Mouse (Mus musculus) heart, embryonic 15.5 days (tissue): Measurements from ENCODE around the gene Slc15a3. TPM values are rescaled to one million over a fixed set of nuclear protein-coding genes. Genes with fewer than 3 reads are reported as not detected.

ENCODE experiments used
- ATAC-seq: fragments of 200-750 bp; cut with Nextera tagmentation; replicated peaks from 2 replicates; pipeline ENCODE4 v1.8.0; 2017; ENCODE audit warnings: low read depth, moderate TSS enrichment; ENCODE audit not compliant: insufficient number of reproducible peaks, insufficient read depth, low FRiP score
- H3K27ac ChIP-seq: fragments of 300-500 bp; sonication (generic); 2 replicates; pipeline ENCODE4 v1.5.1; 2015; ENCODE audit warnings: mild to moderate bottlenecking, inconsistent platforms
- H3K27me3 ChIP-seq: fragments of 300-500 bp; sonication (generic); 2 replicates; pipeline ENCODE4 v1.6.1; 2015; ENCODE audit warnings: inconsistent platforms
- H3K36me3 ChIP-seq: fragments of 300-500 bp; sonication (generic); 2 replicates; pipeline ENCODE4 v1.6.1; 2015; ENCODE audit warnings: mild to moderate bottlenecking, inconsistent platforms
- H3K4me1 ChIP-seq: fragments of 300-500 bp; sonication (generic); replicated peaks from 2 replicates; pipeline ENCODE4 v1.6.1; 2015; ENCODE audit warnings: inconsistent platforms
- H3K4me2 ChIP-seq: fragments of 300-500 bp; sonication (generic); 2 replicates; pipeline ENCODE4 v1.6.1; 2015; ENCODE audit warnings: inconsistent platforms, mild to moderate bottlenecking, moderate library complexity
- H3K4me3 ChIP-seq: fragments of 300-500 bp; sonication (generic); 2 replicates; pipeline ENCODE4 v1.5.1; 2015; ENCODE audit warnings: mild to moderate bottlenecking, inconsistent platforms
- H3K9ac ChIP-seq: fragments of 300-500 bp; sonication (generic); 2 replicates; pipeline ENCODE4 v1.6.1; 2015; ENCODE audit warnings: mild to moderate bottlenecking, inconsistent platforms
- H3K9me3 ChIP-seq: fragments of 300-500 bp; sonication (generic); replicated peaks from 2 replicates; pipeline ENCODE4 v1.6.1; 2016; ENCODE audit warnings: inconsistent platforms
- WGBS: fragments of 180-500 bp; shearing (Covaris S2); methylation state at CpG from one replicate; pipeline ENCODE4 v1.1.7; 2015; ENCODE audit warnings: mixed read lengths; 5-methylcytosine and 5-hydroxymethylcytosine counted together
- polyA plus RNA-seq: library from polyadenylated mRNA; unstranded; fragments of >200 nt; fragmentation: Nextera tagmentation; extraction: Ambion mirVana; gene quantifications from 2 replicates; pipeline ENCODE4 v1.2.1, GENCODE M21; 2015

Gene Slc15a3
- polyA plus RNA-seq, 1 experiment from 2014 or later: 0.30 TPM

DNA sequence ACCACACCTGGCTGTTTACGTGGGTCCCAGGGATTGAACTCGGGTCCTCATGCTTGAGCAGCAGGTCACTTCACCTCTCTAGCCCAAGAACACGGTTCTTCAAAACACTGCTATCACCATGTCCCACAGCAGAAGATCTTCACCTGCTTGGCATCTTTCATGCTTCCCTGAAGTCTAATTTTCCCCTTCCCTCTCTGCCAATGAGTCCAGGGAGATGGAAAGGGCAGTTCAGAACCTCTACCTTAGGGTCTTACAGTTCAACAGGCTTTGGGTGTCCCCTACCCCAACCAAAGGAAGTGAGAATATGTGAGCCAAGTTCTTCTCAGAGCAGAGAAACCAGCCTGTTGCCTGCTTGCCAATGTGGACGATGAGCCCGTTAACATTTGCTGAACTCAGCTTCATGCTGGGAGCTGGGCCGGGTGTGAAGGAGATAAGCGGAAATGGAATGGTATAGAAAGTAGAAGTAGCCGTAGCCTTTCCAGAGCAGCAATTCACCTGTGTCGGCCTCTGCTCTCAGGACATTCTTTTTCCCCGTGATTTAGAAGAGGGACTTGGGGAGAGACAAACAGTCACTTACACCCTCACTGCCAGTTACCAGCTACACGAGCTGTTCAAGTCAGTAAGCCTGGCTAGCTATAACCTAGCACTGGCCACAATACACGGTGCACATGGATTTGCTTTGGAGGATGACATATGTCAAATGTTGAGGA, 30.8 kb upstream of the Slc15a3 start:
- Histone ChIP-seq H3K27me3 (no peaks in the 10 kb centered on the region), H3K9ac (no peak overlapping the region), H3K36me3 (no peaks in the 10 kb centered on the region), H3K4me3 (no peak overlapping the region), H3K27ac (no peak overlapping the region), H3K9me3 (no peaks in the 10 kb centered on the region), H3K4me2 (no peak overlapping the region), H3K4me1 (no peaks in the 10 kb centered on the region)
- 70% methylated on average over 12 of the region's 12 CpGs for WGBS
- no peak for ATAC-seq

DNA sequence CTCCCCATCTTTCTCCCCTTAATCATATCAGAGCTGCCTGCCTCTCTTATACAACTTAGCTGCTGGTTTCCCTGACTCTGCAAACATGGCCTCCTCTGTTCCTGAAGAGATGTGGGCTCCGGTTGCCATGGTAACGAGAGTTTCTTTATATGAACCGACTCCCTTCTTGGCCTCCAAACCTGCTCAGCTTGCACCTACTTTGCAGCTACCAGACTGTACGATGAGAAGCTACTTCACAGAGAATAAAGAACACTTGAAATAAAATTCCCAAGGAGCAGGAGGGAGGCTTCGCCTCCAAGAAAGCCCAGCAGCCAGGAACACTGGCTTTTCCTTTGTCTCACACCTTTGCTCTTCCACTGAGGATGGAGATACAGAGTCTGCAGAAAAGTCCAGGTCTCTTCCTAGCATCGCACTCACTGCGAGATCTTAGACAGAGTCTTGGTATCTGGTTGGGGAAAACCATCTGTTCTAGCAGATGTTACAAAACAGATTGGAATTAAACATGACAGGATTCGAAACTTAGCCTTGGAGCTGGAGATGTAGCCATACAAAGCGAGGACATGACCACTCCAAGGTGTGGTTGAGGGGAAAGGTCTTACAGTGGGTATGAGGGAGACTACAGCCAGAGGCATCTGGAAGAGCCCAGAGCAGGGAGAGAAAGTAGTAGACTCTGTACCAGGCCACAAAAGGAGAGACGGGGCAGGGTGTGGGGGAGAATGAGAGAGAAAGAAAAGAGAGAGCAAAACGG, 29.9 kb upstream of the Slc15a3 start:
- Histone ChIP-seq H3K9ac (no peak overlapping the region), H3K36me3 (no peaks in the 10 kb centered on the region), H3K4me1 (no peaks in the 10 kb centered on the region), H3K4me2 (no peak overlapping the region), H3K27ac (no peak overlapping the region), H3K4me3 (no peak overlapping the region), H3K9me3 (no peaks in the 10 kb centered on the region), H3K27me3 (no peaks in the 10 kb centered on the region)
- ATAC-seq: no peak
- 73% methylated on average over 11 of the region's 11 CpGs for WGBS

DNA sequence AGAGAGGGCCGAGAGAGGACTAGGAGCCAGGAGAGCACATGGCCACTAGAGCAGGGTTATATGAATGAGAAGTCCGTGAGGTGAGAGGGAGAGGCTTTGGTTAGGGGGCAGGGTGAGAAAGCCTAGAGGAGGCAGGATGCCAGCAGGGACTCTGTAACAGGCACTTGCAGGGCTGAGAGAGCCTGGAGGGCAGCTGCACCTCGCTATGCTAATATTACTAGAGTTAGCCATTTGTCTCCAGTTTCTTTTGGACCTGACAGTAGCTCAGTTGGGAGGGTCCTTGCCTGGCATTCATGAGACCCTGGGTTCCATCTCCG, 29.4 kb upstream of the Slc15a3 start:
- no peak for ATAC-seq

DNA sequence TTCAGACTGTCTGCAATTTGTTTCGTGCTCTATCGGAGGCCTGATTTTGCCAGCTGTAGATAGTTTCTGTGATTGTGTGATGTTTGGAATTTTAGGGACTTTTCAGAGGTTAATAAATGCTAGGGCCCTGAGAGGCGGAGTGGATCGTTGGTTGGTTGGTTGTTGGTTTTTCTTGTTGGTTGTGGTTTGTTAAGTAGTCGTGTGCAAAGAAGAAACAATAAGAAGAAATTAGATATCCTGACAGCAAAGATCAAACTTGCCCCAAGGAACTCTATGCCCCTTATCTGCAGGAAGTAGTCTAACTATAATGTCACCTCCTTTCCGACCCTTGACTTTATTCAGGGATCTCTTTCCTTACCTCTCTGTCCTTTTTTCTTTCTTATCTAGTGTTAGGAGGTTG, 28.1 kb upstream of the Slc15a3 start:
- Histone ChIP-seq H3K9ac (no peak overlapping the region), H3K4me2 (no peak overlapping the region), H3K27ac (no peak overlapping the region), H3K4me1 (no peaks in the 10 kb centered on the region), H3K27me3 (no peaks in the 10 kb centered on the region), H3K4me3 (no peak overlapping the region), H3K9me3 (no peaks in the 10 kb centered on the region), H3K36me3 (no peaks in the 10 kb centered on the region)
- 82% methylated on average over 6 of the region's 6 CpGs for WGBS
- no peak for ATAC-seq

More for the DNA sequence above, 29.4 kb upstream of the Slc15a3 start:
- Histone ChIP-seq H3K9me3 (no peaks in the 10 kb centered on the region), H3K4me1 (no peaks in the 10 kb centered on the region), H3K36me3 (no peaks in the 10 kb centered on the region), H3K27me3 (no peaks in the 10 kb centered on the region), H3K9ac (no peak overlapping the region), H3K4me2 (no peak overlapping the region), H3K4me3 (no peak overlapping the region), H3K27ac (no peak overlapping the region)
- 49% methylated on average over 4 of the region's 4 CpGs for WGBS

DNA sequence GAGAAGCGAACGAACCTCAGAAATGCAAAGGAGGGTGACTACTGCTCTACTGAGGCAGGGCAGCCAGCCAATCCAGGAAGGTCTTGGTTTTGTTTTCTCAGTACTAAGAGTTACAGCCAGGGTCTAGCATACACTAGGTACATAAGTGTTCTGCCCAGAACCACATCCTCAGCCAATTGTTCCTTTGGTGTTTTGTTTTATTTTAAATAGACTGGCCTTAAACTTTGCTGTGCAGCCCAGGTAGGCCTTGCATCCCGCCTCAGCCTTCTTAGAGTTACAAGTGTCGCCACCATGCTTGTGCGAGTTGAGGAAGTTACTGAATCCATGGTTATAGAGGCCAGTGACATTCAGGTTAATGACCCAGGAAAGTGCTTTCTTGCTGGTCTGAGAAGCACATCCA, 26.5 kb upstream of the Slc15a3 start:
- H3K9ac ChIP-seq: no peak overlapping the region
- ATAC-seq: no peak
- H3K4me3 ChIP-seq: no peak overlapping the region
- H3K27me3 ChIP-seq: no peaks in the 10 kb centered on the region
- no peaks in the 10 kb centered on the region for H3K9me3 ChIP-seq
- H3K4me2 ChIP-seq: no peak overlapping the region
- no peaks in the 10 kb centered on the region for H3K4me1 ChIP-seq
- no peak overlapping the region for H3K27ac ChIP-seq
- WGBS: 94% methylated on average over 5 of the region's 5 CpGs
- H3K36me3 ChIP-seq: no peaks in the 10 kb centered on the region

DNA sequence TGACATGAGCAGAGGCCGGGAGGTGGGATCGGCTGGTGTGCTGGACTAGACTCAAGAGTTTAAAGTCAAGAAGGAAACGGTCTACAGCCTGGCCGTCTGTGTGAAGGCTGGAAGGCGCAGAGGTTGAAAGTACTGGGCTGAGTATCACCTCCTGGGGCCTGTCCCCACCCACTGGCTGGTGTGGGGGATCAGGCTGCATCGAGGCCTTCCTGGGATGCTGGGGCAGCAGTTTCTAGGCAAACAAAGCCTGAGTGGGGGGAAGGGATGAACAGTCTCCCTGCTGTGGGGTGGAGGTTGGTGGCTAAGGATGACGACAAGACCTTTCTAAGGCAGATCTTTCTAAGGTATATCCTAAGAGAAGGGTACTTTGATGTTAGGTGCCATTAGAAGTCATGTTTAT, 25.6 kb upstream of the Slc15a3 start:
- Histone ChIP-seq H3K27ac (no peak overlapping the region), H3K4me3 (no peak overlapping the region), H3K36me3 (no peaks in the 10 kb centered on the region), H3K27me3 (no peaks in the 10 kb centered on the region), H3K9me3 (no peaks in the 10 kb centered on the region), H3K9ac (no peak overlapping the region), H3K4me1 (peaks cover 4% of the 10 kb centered on the region; the same call in 1 of the 2 replicates), H3K4me2 (no peak overlapping the region)
- no peak; the same call in 1 of the 2 replicates for ATAC-seq
- WGBS: 58% methylated on average over 7 of the region's 7 CpGs

DNA sequence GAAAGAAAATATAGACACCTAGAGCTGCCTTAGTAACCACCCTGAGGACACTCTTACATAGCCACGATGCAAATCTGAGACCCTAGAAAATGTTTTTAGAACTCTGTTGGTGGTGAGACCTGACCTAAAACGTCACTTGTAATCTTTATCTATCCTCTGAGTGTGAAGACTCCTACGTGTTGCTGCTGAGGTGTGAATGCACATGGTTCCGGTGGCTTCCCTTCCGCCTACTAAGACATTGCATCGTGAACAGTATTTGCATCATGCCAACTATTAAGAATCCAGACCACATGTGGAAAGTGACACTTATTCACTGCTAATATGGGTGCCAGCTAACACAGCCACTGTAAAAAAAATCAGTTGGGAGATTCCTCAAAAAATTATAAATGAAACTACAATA, 23.7 kb upstream of the Slc15a3 start:
- 72% methylated on average over 6 of the region's 6 CpGs for WGBS
- Histone ChIP-seq H3K9ac (no peak overlapping the region), H3K4me2 (no peak overlapping the region), H3K36me3 (no peaks in the 10 kb centered on the region), H3K9me3 (no peaks in the 10 kb centered on the region), H3K27me3 (no peaks in the 10 kb centered on the region), H3K4me1 (peaks cover 4% of the 10 kb centered on the region; the same call in 1 of the 2 replicates), H3K27ac (no peak overlapping the region), H3K4me3 (no peak overlapping the region)
- ATAC-seq: no peak

DNA sequence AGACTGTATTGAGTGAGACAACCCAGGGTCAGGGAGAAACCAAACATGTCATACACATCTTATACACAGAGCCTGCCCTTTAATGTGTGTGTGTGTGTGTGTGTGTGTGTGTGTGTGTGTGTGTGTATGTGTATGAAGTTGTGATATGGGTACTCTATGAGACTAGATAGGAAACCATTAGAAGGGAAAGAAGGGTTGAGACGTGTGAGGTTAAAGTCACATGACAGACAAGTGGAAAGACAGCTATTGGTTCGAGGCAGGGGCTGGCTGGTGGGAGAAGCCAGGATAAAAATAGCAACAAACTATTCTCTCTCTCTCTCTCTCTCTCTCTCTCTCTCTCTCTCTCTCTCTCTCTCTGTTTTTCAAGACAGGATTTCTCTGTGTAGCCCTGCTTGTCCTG, 23.1 kb upstream of the Slc15a3 start:
- WGBS: 26% methylated on average over 2 of the region's 2 CpGs

DNA sequence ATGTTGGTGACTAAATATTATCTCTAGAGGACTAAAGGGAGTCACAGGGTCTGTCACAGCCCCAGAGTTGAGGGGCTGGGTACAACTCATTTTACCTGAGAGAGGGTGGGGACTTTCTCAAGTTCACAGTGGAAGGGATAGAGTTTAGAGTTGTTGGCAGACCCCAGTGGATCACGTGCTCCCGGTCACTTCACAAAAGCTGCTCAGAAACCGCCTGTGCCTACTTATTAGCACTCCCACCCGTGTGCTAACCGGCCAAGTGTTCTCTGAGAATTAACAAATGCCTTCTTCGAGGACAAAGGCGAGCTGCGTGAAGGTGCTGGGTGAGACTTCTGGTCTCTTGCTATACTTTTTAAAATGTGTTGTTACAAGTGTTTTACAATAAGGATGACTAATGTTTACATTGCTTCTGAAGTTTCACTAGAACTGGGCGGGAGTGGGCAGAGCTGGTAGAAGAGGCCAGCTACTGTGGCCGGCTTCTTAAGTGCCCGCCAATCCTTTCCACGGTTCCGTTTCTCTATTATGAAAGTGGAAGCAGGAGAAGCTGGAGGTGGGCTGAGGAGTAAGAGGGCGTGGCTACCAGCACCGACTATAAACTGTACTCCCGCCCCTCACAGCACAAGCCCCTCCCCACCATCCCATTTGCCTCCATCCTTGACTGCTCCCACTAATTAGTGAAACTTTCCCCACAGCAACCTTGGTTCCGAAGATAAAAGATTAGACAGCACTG, 21.1 kb upstream of the Slc15a3 start:
- ATAC-seq: no peak
- 37% methylated on average over 17 of the region's 17 CpGs for WGBS

More for the DNA sequence above, 23.1 kb upstream of the Slc15a3 start:
- Histone ChIP-seq H3K4me3 (no peak overlapping the region), H3K27me3 (no peaks in the 10 kb centered on the region), H3K36me3 (no peaks in the 10 kb centered on the region), H3K4me2 (no peak overlapping the region), H3K27ac (no peak overlapping the region), H3K9me3 (no peaks in the 10 kb centered on the region), H3K9ac (no peak overlapping the region), H3K4me1 (peaks cover 4% of the 10 kb centered on the region; the same call in 1 of the 2 replicates)
- no peak for ATAC-seq

DNA sequence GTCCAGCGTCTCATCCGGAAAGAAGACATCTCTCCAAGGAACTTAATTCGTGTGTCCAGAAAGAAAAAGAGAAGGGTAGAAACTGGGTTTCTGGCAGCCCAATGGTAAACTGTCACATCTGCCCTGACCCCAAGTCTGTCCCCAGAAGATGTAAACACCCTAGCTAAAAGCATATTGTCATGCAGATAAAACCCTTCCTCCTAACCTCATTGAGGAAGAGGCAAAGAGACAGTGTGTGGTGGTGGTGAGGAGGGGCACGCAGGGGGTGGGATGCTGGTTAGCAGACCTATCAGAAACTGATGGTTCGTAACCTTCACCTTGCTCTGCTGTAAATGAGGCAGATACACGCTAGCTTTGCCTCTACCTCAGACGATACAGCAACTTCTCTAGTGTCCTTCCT, 18.2 kb upstream of the Slc15a3 start:
- no peak for ATAC-seq
- H3K9ac ChIP-seq: no peak overlapping the region
- no peaks in the 10 kb centered on the region for H3K9me3 ChIP-seq
- no peak overlapping the region for H3K4me3 ChIP-seq
- no peak overlapping the region for H3K27ac ChIP-seq
- no peaks in the 10 kb centered on the region for H3K27me3 ChIP-seq
- no peaks in the 10 kb centered on the region for H3K36me3 ChIP-seq
- H3K4me1 ChIP-seq: peaks cover 4% of the 10 kb centered on the region; the same call in 1 of the 2 replicates
- H3K4me2 ChIP-seq: no peak overlapping the region
- 65% methylated on average over 7 of the region's 7 CpGs for WGBS

More for the DNA sequence above, 21.1 kb upstream of the Slc15a3 start:
- Histone ChIP-seq H3K9me3 (no peaks in the 10 kb centered on the region), H3K27me3 (no peaks in the 10 kb centered on the region), H3K4me3 (peak overlapping the region; percentile 15), H3K4me2 (peak overlapping the region; percentile 35), H3K9ac (no peak overlapping the region), H3K4me1 (peaks cover 4% of the 10 kb centered on the region; the same call in 1 of the 2 replicates), H3K27ac (no peak overlapping the region), H3K36me3 (no peaks in the 10 kb centered on the region)

DNA sequence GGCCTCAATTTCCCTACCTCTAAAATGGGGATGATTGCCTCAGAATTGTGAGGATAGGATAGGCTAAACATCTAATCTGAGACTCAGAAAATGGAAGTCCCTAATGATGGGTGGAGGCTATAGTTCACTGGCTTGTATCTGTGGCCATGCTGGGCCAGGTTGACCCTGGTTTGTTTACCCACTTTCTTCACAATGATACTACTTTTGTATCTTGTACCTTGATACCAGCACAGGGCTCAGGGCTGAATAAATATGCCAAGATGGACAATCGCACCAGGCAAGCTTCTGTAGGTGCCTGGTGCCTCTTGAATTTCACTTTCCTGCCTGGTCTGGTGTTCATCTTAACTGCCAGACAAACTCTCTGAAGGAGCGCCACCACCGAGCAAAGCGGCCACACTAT, 17.0 kb upstream of the Slc15a3 start:
- Histone ChIP-seq H3K27me3 (no peaks in the 10 kb centered on the region), H3K4me2 (no peak overlapping the region), H3K9me3 (no peaks in the 10 kb centered on the region), H3K4me3 (no peak overlapping the region), H3K9ac (no peak overlapping the region), H3K27ac (no peak overlapping the region), H3K36me3 (no peaks in the 10 kb centered on the region), H3K4me1 (peaks cover 4% of the 10 kb centered on the region; the same call in 1 of the 2 replicates)
- 84% methylated on average over 4 of the region's 4 CpGs for WGBS
- no peak for ATAC-seq
